In the genomic region with DNA sequence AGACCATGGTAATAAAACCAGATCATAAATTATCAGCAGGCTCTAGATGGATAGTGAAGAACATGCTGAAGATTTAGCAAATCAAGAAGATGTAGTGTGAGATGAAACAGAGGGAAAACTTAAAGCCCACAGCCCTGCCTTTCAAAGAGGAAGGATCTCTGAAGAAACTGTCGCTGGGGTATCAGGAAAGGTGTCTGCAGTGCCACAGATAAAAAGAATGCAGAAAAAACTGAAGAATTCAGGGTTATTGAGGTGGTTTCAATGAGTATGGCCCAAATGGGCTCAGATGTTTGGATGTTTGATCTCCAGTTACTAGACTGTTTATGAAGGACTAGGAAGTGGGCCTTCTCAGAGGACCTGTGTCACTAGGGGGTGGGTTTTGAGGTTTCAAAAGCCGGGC, we compare ENCODE assay signal across 1 mouse cellular context.
A peak's percentile ranks its signal among the peaks of the same experiment; 100 is the strongest.
TF ChIP-seq lines count a peak whose summit lies in the region.

No protein-coding gene starts in this region.

TF ChIP-seq in MEL, 35 proteins besides CTCF, POLR2A, EP300 and RAD21 (continued from another document):
- TF ChIP-seq NRF1 (IDR thresholded peaks at IDR 0.05; ENCODE audit: insufficient read depth, low read depth, low read length, poor library complexity, severe bottlenecking) = no peak
- TF ChIP-seq POLR2AphosphoS5 (IDR thresholded peaks at IDR 0.05; ENCODE audit: borderline replicate concordance, low read depth, low read length) = no peak
- TF ChIP-seq CHD1 (IDR thresholded peaks at IDR 0.05; ENCODE audit: low read depth, low read length) = no peak
- TF ChIP-seq ZC3H11A (IDR thresholded peaks at IDR 0.05; ENCODE audit: low read depth, low read length) = no peak
- no peak for TF ChIP-seq ZMIZ1 (IDR thresholded peaks at IDR 0.05; ENCODE audit: low read depth, low read length)
- no peak for TF ChIP-seq KAT2A (conservative IDR thresholded peaks at IDR 0.05; ENCODE audit: low read depth, low read length)
- TF ChIP-seq USF2 (IDR thresholded peaks at IDR 0.05; ENCODE audit: borderline replicate concordance in 1 of 2, insufficient read depth in 1 of 2, low read depth in 1 of 2, low read length in 2 of 2) = no peak
- TF ChIP-seq SIN3A (IDR thresholded peaks at IDR 0.05; ENCODE audit: low read length) = no peak
- peak; percentile 40; the same call in 1 of the 2 replicates for TF ChIP-seq ZNF384 (IDR thresholded peaks at IDR 0.05; ENCODE audit: low read depth, low read length)
- TF ChIP-seq ZKSCAN1 (IDR thresholded peaks at IDR 0.05; ENCODE audit: low read depth, low read length) = no peak
- TF ChIP-seq RCOR1 (IDR thresholded peaks at IDR 0.05; ENCODE audit: low read depth, low read length) = peak; percentile 50; the same call in 1 of the 2 replicates
- no peak for TF ChIP-seq CHD2 (IDR thresholded peaks at IDR 0.05; ENCODE audit: low read length)
- no peak for TF ChIP-seq MAZ (IDR thresholded peaks at IDR 0.05; ENCODE audit: low read depth, low read length)
- peak; percentile 44 for TF ChIP-seq TAL1 (IDR thresholded peaks at IDR 0.05; ENCODE audit: low read length)
- no peak for TF ChIP-seq MYC (IDR thresholded peaks at IDR 0.05; ENCODE audit: low read depth, low read length)
- TF ChIP-seq MAX (IDR thresholded peaks at IDR 0.05; ENCODE audit: low read length) = 0 out of 2 replicates have a peak, but pooled peaks have one; percentile 14
- TF ChIP-seq GATA1 (IDR thresholded peaks at IDR 0.05; ENCODE audit: low read depth, low read length) = peak; percentile 53
TF ChIP-seq in MEL: peak in this region for 9.
